Mouse (Mus musculus): Measurements from ENCODE around the gene Sytl2. TPM values are rescaled to one million over a fixed set of nuclear protein-coding genes. Genes with fewer than 3 reads are reported as not detected.

Sytl2 gene
- polyA plus RNA-seq, 1 experiment from 2014 or later: 5.2 TPM

DNA sequence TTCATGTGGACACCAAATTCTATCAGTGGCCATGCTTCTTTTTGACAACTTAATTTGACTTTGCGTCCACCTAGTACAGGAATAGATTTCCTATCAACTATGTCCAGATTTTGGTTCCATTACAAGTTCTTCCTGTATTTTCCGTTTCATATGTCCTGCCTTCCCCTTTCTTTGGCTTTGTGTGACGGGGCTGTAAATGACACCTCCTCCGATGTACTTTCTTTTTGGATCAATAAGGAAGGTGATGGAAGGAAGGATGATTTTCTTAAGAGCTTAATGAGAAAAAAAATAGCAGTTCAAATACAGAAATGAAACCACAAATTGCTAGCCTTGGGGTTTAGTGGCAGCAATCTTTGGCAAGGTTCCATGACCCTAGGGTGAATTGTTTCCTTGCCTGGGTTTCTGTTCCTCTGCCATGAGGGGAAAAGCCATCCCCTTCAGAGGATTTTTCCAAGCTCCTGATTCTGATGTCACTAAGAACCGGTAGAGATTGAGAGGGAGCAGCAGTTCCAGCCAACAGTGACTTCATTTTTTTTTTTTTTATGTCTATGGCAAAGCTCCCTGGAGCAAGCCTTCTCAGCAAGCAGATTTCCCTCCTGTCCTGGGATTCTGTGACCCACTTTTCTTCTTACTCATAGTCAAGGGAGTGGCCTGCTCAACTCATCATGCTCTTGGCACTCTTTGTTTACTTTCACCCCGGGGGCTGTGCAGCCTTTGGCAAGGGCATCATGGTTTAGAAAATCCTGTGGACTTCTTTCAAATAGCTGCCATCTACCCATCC lies 68.2 kb downstream of the Sytl2 start:
- H3K4me3 ChIP-seq (ENCODE audit: low read depth, low read length): no peak overlapping the region
- H3K4me2 ChIP-seq: no peak overlapping the region
- H3K4me1 ChIP-seq (ENCODE audit: control insufficient read depth, insufficient read depth, low read length): peaks cover 5% of the 10 kb centered on the region; the same call in 1 of the 2 replicates
- H3K9ac ChIP-seq (ENCODE audit: low read depth, low read length): no peak overlapping the region
- WGBS (ENCODE audit: insufficient replicate concordance): 66% methylated on average over 6 of the region's 6 CpGs
- no peaks in the 10 kb centered on the region for H3K27me3 ChIP-seq (ENCODE audit: control insufficient read depth, insufficient read depth, low read length)
- no peak overlapping the region for H3K27ac ChIP-seq (ENCODE audit: low read depth, low read length)
- no peaks in the 10 kb centered on the region for H3K9me3 ChIP-seq (replicated peaks; ENCODE audit: control insufficient read depth, low read length)
- no peaks in the 10 kb centered on the region for H3K36me3 ChIP-seq (ENCODE audit: control insufficient read depth, insufficient read depth, low read length)
- ATAC-seq (replicated peaks; ENCODE audit: insufficient number of reproducible peaks, low FRiP score, low TSS enrichment): no peak

DNA sequence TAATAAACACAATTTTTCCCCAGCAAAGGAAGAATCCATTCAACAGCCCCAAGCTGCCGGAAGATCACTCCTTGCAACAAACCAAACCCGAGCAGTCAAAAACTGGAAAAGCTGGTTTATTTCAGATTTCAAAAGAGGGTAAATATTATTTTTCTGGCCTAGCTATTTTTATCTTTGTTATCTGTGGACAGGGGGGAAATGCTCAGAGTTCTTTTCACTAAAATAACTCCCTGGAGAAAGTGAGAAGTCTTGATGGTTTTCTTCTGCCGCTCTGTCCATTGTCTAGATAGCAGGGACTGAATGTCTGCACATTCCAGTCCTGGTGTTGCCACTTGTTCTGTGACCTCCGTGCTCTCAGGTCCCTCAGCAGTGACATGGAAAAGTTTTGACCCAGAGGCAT lies 70.8 kb downstream of the Sytl2 start:
- no peak overlapping the region for H3K9ac ChIP-seq (ENCODE audit: low read depth, low read length)
- H3K4me3 ChIP-seq (ENCODE audit: low read depth, low read length): no peak overlapping the region
- peak overlapping the region; percentile 11; the same call in 1 of the 2 replicates for H3K27ac ChIP-seq (ENCODE audit: low read depth, low read length)
- H3K9me3 ChIP-seq (replicated peaks; ENCODE audit: control insufficient read depth, low read length): no peaks in the 10 kb centered on the region
- 29% methylated on average over 4 of the region's 4 CpGs for WGBS (ENCODE audit: insufficient replicate concordance)
- peaks cover 5% of the 10 kb centered on the region; the same call in 1 of the 2 replicates for H3K4me1 ChIP-seq (ENCODE audit: control insufficient read depth, insufficient read depth, low read length)
- no peak overlapping the region for H3K4me2 ChIP-seq
- no peak for ATAC-seq (replicated peaks; ENCODE audit: insufficient number of reproducible peaks, low FRiP score, low TSS enrichment)
- no peaks in the 10 kb centered on the region for H3K36me3 ChIP-seq (ENCODE audit: control insufficient read depth, insufficient read depth, low read length)
- no peaks in the 10 kb centered on the region for H3K27me3 ChIP-seq (ENCODE audit: control insufficient read depth, insufficient read depth, low read length)

DNA sequence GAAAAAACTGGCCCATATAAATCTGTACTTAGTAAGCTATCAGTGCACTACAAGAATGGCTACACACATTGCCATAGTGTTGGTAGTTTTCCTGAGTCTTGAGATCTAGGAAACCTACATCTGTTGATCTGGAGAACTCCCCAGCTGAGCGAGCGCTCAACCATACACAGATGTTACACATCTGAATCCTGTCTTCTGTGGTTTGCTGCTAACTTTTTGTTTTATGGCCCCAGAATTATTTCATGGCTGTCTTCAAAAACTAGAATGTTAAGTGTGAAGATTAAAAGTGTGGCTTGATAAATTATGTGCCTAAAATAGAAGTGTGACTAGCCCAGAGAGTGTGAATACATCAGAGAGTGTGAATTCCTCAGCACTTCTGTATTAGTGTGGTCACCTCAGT lies 82.4 kb downstream of the Sytl2 start:
- Histone ChIP-seq H3K4me1 (ENCODE audit: control insufficient read depth, insufficient read depth, low read length) (no peaks in the 10 kb centered on the region; the same call in none of the 2 replicates), H3K27me3 (ENCODE audit: control insufficient read depth, insufficient read depth, low read length) (no peaks in the 10 kb centered on the region), H3K9ac (ENCODE audit: low read depth, low read length) (no peak overlapping the region), H3K27ac (ENCODE audit: low read depth, low read length) (no peak overlapping the region), H3K36me3 (ENCODE audit: control insufficient read depth, insufficient read depth, low read length) (no peaks in the 10 kb centered on the region), H3K4me3 (ENCODE audit: low read depth, low read length) (no peak overlapping the region), H3K4me2 (no peak overlapping the region), H3K9me3 (replicated peaks; ENCODE audit: control insufficient read depth, low read length) (no peaks in the 10 kb centered on the region)
- ATAC-seq (replicated peaks; ENCODE audit: insufficient number of reproducible peaks, low FRiP score, low TSS enrichment): no peak
- WGBS (ENCODE audit: insufficient replicate concordance): 91% methylated on average over 2 of the region's 2 CpGs

DNA sequence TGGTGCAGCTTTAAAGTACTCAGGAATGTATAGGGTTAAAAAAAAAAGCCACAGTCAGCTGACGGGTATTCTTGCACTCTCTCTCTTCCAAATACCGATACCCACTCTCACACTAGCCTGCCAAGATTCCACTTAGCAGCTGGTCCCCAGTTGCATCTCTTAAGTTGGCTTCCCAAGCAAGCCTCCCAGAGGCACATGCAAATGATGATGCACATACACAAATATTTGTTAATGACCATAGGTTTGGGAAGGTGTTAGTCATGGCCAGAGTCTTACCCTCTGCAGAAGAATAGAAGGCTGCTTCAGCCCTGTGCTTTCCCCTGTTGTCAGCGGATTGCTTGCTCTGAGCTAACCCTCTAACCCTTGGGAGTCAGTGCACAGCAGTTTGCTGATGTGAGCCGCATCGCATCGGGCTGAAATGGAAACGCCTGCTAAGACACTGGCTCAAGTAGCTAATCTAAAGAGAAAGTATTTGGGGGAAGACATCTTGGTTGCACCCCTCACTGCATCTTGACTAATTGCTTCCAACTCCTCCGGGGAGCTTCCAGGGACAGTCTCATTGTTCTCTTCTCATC lies 84.9 kb downstream of the Sytl2 start:
- Histone ChIP-seq H3K4me2 (peak overlapping the region; percentile 46), H3K9ac (ENCODE audit: low read depth, low read length) (no peak overlapping the region), H3K27ac (ENCODE audit: low read depth, low read length) (no peak overlapping the region), H3K4me1 (ENCODE audit: control insufficient read depth, insufficient read depth, low read length) (no peaks in the 10 kb centered on the region; the same call in none of the 2 replicates), H3K27me3 (ENCODE audit: control insufficient read depth, insufficient read depth, low read length) (no peaks in the 10 kb centered on the region), H3K36me3 (ENCODE audit: control insufficient read depth, insufficient read depth, low read length) (no peaks in the 10 kb centered on the region), H3K4me3 (ENCODE audit: low read depth, low read length) (0 out of 2 replicates have a peak overlapping the region, but pooled peaks have one; percentile 9), H3K9me3 (replicated peaks; ENCODE audit: control insufficient read depth, low read length) (no peaks in the 10 kb centered on the region)
- WGBS (ENCODE audit: insufficient replicate concordance): 11% methylated on average over 8 of the region's 8 CpGs
- no peak for ATAC-seq (replicated peaks; ENCODE audit: insufficient number of reproducible peaks, low FRiP score, low TSS enrichment)

DNA sequence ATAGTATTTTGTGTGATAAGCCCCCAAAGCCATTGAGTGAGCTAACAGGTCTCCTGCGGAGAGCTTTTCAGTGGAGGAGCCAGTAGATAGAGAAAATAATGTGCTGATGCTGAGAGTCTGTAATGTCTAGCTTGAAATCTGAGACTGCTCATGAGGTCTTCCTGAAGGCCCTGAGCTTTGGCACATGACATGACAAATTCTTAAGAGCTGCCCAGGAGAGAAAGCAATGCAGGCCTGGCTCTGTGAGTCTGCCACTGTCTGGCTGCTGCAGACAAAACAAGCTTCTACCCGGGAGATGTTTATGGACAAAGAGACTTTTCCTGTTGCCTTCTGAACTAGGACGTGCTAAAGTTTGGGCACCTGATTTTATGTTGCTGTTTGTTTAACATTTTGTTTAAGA lies 87.7 kb downstream of the Sytl2 start:
- no peaks in the 10 kb centered on the region for H3K9me3 ChIP-seq (replicated peaks; ENCODE audit: control insufficient read depth, low read length)
- no peak overlapping the region for H3K4me2 ChIP-seq
- H3K27ac ChIP-seq (ENCODE audit: low read depth, low read length): no peak overlapping the region
- no peak overlapping the region for H3K9ac ChIP-seq (ENCODE audit: low read depth, low read length)
- H3K36me3 ChIP-seq (ENCODE audit: control insufficient read depth, insufficient read depth, low read length): no peaks in the 10 kb centered on the region
- no peaks in the 10 kb centered on the region for H3K27me3 ChIP-seq (ENCODE audit: control insufficient read depth, insufficient read depth, low read length)
- H3K4me3 ChIP-seq (ENCODE audit: low read depth, low read length): no peak overlapping the region
- no peaks in the 10 kb centered on the region; the same call in none of the 2 replicates for H3K4me1 ChIP-seq (ENCODE audit: control insufficient read depth, insufficient read depth, low read length)
- 32% methylated on average over 3 of the region's 3 CpGs for WGBS (ENCODE audit: insufficient replicate concordance)
- ATAC-seq (replicated peaks; ENCODE audit: insufficient number of reproducible peaks, low FRiP score, low TSS enrichment): no peak

DNA sequence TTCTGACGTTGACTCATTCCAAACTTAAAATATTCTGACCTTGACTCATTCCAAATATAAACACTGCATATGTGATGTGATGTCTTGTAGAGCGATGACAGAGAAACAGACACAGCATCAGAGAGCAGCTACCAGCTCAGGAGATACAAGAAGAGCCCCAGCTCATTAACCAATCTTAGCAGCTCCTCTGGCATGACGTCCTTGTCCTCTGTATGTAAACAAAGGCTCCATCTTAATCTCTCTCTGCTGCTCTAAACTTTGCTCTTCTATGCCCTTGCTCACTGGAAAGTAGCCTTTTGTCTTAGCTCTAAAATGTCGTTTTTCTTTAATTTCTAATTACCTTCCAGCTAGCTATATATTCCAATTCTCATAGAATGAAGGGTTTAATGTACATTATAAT lies 93.0 kb downstream of the Sytl2 start:
- H3K9ac ChIP-seq (ENCODE audit: low read depth, low read length): no peak overlapping the region
- no peaks in the 10 kb centered on the region for H3K9me3 ChIP-seq (replicated peaks; ENCODE audit: control insufficient read depth, low read length)
- no peaks in the 10 kb centered on the region for H3K36me3 ChIP-seq (ENCODE audit: control insufficient read depth, insufficient read depth, low read length)
- H3K27me3 ChIP-seq (ENCODE audit: control insufficient read depth, insufficient read depth, low read length): no peaks in the 10 kb centered on the region
- 34% methylated on average over 4 of the region's 4 CpGs for WGBS (ENCODE audit: insufficient replicate concordance)
- no peak for ATAC-seq (replicated peaks; ENCODE audit: insufficient number of reproducible peaks, low FRiP score, low TSS enrichment)
- no peak overlapping the region for H3K4me2 ChIP-seq
- peaks cover 9% of the 10 kb centered on the region for H3K4me1 ChIP-seq (ENCODE audit: control insufficient read depth, insufficient read depth, low read length)
- no peak overlapping the region for H3K27ac ChIP-seq (ENCODE audit: low read depth, low read length)
- no peak overlapping the region for H3K4me3 ChIP-seq (ENCODE audit: low read depth, low read length)

DNA sequence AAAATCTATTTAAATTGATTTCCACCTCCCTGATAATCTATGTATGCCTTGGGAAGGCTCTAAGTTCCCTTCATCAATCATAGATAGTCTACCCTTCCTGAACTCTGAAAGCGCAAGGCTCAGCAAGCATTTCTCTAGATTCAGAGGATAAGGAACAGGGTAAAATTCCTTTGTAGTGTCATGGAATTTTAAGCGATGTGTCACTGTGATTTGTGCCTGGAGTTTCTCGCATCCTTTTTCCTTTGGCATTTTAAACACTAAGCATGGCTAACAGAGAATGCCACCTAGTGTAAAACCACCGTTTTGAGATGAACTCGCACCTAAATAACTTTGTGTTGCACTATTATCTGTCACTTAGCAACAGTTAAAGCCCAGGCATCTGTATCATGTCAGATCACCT lies 93.9 kb downstream of the Sytl2 start:
- H3K4me3 ChIP-seq (ENCODE audit: low read depth, low read length): no peak overlapping the region
- no peak overlapping the region for H3K9ac ChIP-seq (ENCODE audit: low read depth, low read length)
- H3K4me1 ChIP-seq (ENCODE audit: control insufficient read depth, insufficient read depth, low read length): peaks cover 9% of the 10 kb centered on the region
- 45% methylated on average over 5 of the region's 5 CpGs for WGBS (ENCODE audit: insufficient replicate concordance)
- no peaks in the 10 kb centered on the region for H3K9me3 ChIP-seq (replicated peaks; ENCODE audit: control insufficient read depth, low read length)
- H3K4me2 ChIP-seq: no peak overlapping the region
- H3K36me3 ChIP-seq (ENCODE audit: control insufficient read depth, insufficient read depth, low read length): no peaks in the 10 kb centered on the region
- no peaks in the 10 kb centered on the region for H3K27me3 ChIP-seq (ENCODE audit: control insufficient read depth, insufficient read depth, low read length)
- no peak for ATAC-seq (replicated peaks; ENCODE audit: insufficient number of reproducible peaks, low FRiP score, low TSS enrichment)
- no peak overlapping the region for H3K27ac ChIP-seq (ENCODE audit: low read depth, low read length)

DNA sequence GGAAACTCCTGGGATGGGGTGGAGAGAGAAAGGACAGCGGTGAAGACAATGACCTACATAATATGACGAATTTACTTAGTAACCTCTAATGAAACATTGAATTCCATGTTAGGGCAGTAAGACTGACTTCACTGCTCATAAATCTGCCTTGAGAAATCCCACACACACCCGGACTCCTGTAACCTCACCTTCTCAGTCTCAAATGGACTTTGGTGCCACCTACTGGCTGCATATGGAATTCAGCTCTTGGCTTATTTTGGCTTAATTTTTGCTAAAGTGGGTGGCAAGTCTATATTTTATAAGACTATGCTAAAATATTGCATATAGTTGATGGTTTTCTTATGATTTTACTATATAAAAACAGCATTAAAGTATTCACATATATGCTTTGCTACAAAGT lies 107.9 kb downstream of the Sytl2 start:
- Histone ChIP-seq H3K4me2 (no peak overlapping the region), H3K9me3 (replicated peaks; ENCODE audit: control insufficient read depth, low read length) (no peaks in the 10 kb centered on the region), H3K9ac (ENCODE audit: low read depth, low read length) (no peak overlapping the region), H3K4me3 (ENCODE audit: low read depth, low read length) (no peak overlapping the region), H3K4me1 (ENCODE audit: control insufficient read depth, insufficient read depth, low read length) (no peaks in the 10 kb centered on the region), H3K27me3 (ENCODE audit: control insufficient read depth, insufficient read depth, low read length) (no peaks in the 10 kb centered on the region), H3K27ac (ENCODE audit: low read depth, low read length) (no peak overlapping the region), H3K36me3 (ENCODE audit: control insufficient read depth, insufficient read depth, low read length) (no peaks in the 10 kb centered on the region)
- WGBS (ENCODE audit: insufficient replicate concordance): 43% methylated on average over 3 of the region's 3 CpGs
- no peak for ATAC-seq (replicated peaks; ENCODE audit: insufficient number of reproducible peaks, low FRiP score, low TSS enrichment)
